Mouse (Mus musculus) bone marrow, adult 2 months (tissue): ENCODE results near the gene Megf6.

Experiments
- CTCF ChIP-seq: fragments of 200-500 bp; IDR thresholded peaks from 2 replicates; pipeline ENCODE4 v1.5.1; 2011; ENCODE audit warnings: low read length, control low read depth; ENCODE audit not compliant: control insufficient read depth, insufficient read depth
- POLR2A ChIP-seq: fragments of 200-500 bp; IDR thresholded peaks from 2 replicates; pipeline ENCODE4 v1.6.1; 2011; ENCODE audit warnings: low read depth, mild to moderate bottlenecking, control low read depth, low read length, borderline replicate concordance; ENCODE audit not compliant: control insufficient read depth

GRCm38 (mm10) chr4:154207261-154207660 lies 36.7 kb downstream of the Megf6 start:
- TF ChIP-seq CTCF = peak; percentile 93
- TF ChIP-seq POLR2A = no peak
